Mouse (Mus musculus) cerebellum, adult 8-10 months (tissue): ENCODE measurements around the gene Zfp697.
"Not testable (repeated sequence)": the region's sequence is repeated elsewhere in the genome, so short reads cannot be mapped to it uniquely, and the experiment has no call there.

ENCODE experiments used
- DNase-seq: peaks from one replicate; pipeline ENCODE4 v3.0.0; 2022

The Zfp697 gene

DNA sequence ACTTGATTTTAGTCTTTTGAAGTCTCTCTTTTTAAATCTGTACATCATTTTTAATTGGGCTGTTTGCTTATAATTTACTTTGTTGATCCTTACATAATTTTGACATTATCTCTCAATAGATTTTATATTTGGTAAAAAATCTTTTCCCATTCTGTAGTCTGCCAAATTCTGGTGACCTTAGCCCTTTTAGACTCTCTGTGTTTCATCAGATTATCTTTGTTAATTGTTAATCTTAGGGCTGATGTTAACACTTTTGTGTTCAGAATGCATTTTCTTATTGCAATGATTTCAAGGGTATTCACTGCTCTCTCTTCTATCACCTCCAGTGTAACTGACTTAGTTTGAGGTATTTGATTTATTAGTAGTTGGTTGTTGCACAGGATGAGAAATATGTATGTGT is 338.5 kb downstream of the Zfp697 start:
- no peak for DNase-seq

GRCm38 (mm10) chr3:98724376-98724775 is 342.1 kb downstream of the Zfp697 start, which contains the start of gene Hsd3b2:
Hsd3b2 (minus strand) TSS chr3:98724543.
- DNase-seq: no peak

DNA sequence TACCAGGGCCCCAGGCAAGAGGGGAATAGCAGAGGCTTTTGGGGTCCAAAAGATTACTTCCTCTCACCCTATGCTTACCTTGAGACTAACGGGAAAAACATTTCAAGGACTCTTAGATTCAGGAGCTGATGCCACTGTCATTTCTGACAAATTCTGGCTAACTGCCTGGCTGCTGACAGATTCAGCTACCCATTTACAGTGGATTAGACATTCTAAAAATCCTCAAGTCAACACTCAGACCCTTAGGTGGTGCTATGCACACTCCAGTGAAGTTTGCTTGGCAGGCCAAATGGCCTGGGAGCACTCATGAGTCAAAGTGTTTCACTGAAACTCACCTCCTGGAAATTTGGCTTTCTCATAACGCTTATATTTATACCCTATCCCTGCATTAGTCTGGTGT is 344.0 kb downstream of the Zfp697 start:
- no peak for DNase-seq

- DNase-seq: no peak
These were observed 351.5 kb downstream of the Zfp697 start for GRCm38 (mm10) chr3:98733724-98734123.

- no peak for DNase-seq
These were observed 352.1 kb downstream of the Zfp697 start for GRCm38 (mm10) chr3:98734340-98734739.

GRCm38 (mm10) chr3:98741043-98741442 is 358.8 kb downstream of the Zfp697 start:
- DNase-seq: not testable (repeated sequence)

- no peak for DNase-seq
These were observed 369.9 kb downstream of the Zfp697 start for GRCm38 (mm10) chr3:98752171-98752570.

GRCm38 (mm10) chr3:98756836-98757235 is 374.6 kb downstream of the Zfp697 start:
- DNase-seq: no peak

DNA sequence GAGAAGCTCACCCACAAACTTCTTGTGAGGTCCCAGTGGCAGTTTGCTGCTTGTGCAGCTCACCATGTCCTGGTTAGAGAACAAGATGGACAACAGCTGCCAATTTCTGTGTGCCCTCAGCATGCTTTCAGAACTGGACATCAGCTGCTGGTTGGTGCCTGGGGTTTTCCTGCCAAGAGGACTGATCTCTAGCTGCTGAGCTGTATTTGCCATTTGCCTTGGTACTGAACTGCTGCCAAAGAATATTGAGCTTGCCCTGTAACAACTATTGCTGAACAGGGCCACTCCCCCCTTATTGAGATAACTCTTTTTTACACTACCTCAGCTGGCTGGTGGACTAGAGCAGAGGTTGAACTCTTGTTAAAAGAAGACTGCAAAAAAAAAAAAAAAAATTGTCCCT is 381.9 kb downstream of the Zfp697 start:
- DNase-seq: no peak

GRCm38 (mm10) chr3:98780921-98781320 is 398.7 kb downstream of the Zfp697 start:
- DNase-seq: no peak

- DNase-seq: no peak
These were observed 400.1 kb downstream of the Zfp697 start for GRCm38 (mm10) chr3:98782181-98782868.

DNA sequence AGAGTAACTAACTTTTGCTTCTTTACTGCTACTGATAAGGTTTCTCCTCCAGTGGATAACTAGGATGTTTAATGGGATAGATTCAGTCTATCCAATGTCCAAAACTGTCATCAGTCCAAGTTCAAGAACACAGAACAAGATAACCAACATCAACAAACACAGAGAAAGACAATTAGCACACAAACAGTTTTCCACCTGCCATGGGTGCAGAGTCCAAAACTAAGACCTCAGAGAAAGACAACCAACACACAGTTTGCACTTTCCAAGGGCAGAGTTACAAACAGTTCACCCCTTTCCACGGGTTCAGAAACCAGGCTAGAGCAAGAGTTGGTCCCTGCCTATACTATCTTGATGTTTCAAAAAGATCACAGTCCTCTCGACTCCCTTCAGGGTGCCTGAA is 404.3 kb downstream of the Zfp697 start:
- no peak for DNase-seq
